26 mouse cellular contexts compared by ENCODE assay signal in the genomic region with DNA sequence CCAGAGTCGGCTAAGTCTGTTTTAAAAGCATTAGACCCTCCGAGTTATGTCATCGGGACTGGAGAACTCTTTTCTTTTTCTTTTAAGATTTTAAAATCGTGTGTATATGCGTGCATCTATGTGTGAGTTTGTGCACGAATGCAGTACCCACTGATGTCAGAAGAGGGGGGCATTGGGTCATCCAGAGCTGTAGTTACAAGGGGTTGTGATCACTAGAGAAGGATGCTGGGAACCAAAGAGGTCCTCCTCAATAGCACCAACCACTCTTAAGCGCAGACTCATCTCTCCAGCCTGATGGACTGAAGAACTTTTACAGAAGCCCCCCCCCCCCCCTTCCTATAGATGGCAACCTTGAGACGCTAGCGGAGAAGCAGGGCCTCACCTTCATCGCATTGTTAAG. TPM values are rescaled to one million over a fixed set of nuclear protein-coding genes. Genes with fewer than 3 reads are reported as not detected.
"Had no signal": no experiment of that assay in that cellular context is flagged by ENCODE, and none has a peak within 500 bp of the region (broad histone marks: within the 10 kb centered on the region; RNA-seq: fewer than 3 reads in every experiment).

No protein-coding gene starts in this region.

- DNase-seq: lung, adult 2 months; lung, postnatal 14 days; lung, postnatal 36 days; retina, postnatal 1 day; right cerebral cortex, adult 18-20 months; right cerebral cortex, postnatal 25 days; right cerebral cortex, postnatal 4 days; spleen, adult 18-20 months; thymus, adult 18-20 months; thymus, postnatal 14 days; thymus, postnatal 36 days had no signal

- H3K4me3 ChIP-seq: lung, embryonic 15.5 days; megakaryocyte, embryonic 14.5 days; midbrain, embryonic 13.5 days; midbrain, embryonic 15.5 days; neural tube, embryonic 13.5 days; neural tube, embryonic 15.5 days had no signal

- H3K9me3 ChIP-seq: lung, embryonic 15.5 days; midbrain, embryonic 13.5 days; midbrain, embryonic 15.5 days; neural tube, embryonic 13.5 days; neural tube, embryonic 15.5 days had no signal

- H3K4me2 ChIP-seq: lung, embryonic 15.5 days; midbrain, embryonic 11.5 days; midbrain, embryonic 13.5 days; midbrain, embryonic 15.5 days; neural tube, embryonic 13.5 days; neural tube, embryonic 15.5 days had no signal

- H3K27me3 ChIP-seq: lung, embryonic 15.5 days; midbrain, embryonic 13.5 days; midbrain, embryonic 15.5 days; neural tube, embryonic 13.5 days; neural tube, embryonic 15.5 days had no signal

- H3K36me3 ChIP-seq: lung, embryonic 15.5 days; midbrain, embryonic 13.5 days; midbrain, embryonic 15.5 days; neural tube, embryonic 13.5 days; neural tube, embryonic 15.5 days had no signal

- H3K9ac ChIP-seq: lung, embryonic 15.5 days; midbrain, embryonic 13.5 days; midbrain, embryonic 15.5 days; neural tube, embryonic 13.5 days; neural tube, embryonic 15.5 days had no signal

- H3K4me1 ChIP-seq: lung, embryonic 15.5 days; megakaryocyte, embryonic 14.5 days; midbrain, embryonic 13.5 days; midbrain, embryonic 15.5 days; neural tube, embryonic 13.5 days; neural tube, embryonic 15.5 days had no signal

- ATAC-seq: lung, postnatal 0 days; midbrain, embryonic 13.5 days; midbrain, embryonic 15.5 days had no signal

- H3K27ac ChIP-seq: lung, embryonic 15.5 days; macrophage; midbrain, embryonic 13.5 days; midbrain, embryonic 15.5 days; neural tube, embryonic 13.5 days; neural tube, embryonic 15.5 days had no signal

RNA-seq across cellular contexts. Expression of a gene that starts 36.4 kb away (rescaled TPM):
- total RNA-seq: megakaryocyte progenitor cell, adult 5-6 weeks; midbrain, postnatal 0 days; monocyte, adult 5-6 weeks had no signal
- polyA plus RNA-seq: macrophage; midbrain, embryonic 11.5 days; midbrain, embryonic 13.5 days; midbrain, embryonic 15.5 days; midbrain, postnatal 0 days; neural tube, embryonic 11.5 days; small intestine, adult 2 months; thymus, postnatal 0 days had no signal
